Mouse (Mus musculus) hindbrain, embryonic 11.5 days (tissue): ENCODE measurements around the gene Vipr1. TPM values are rescaled to one million over a fixed set of nuclear protein-coding genes. Genes with fewer than 3 reads are reported as not detected.
"Not testable (repeated sequence)": the region's sequence is repeated elsewhere in the genome, so short reads cannot be mapped to it uniquely, and the experiment has no call there.

Source experiments
- ATAC-seq: fragments of 200-750 bp; cut with Nextera tagmentation; 2 replicates; pipeline ENCODE4 v1.8.0; 2017; ENCODE audit warnings: mild to moderate bottlenecking, moderate TSS enrichment, moderate library complexity; ENCODE audit not compliant: low FRiP score
- DNase-seq: peaks from one replicate; pipeline ENCODE4 v3.0.0-alpha.2; 2015; ENCODE audit warnings: low spot score
- H3K27ac ChIP-seq: fragments of 300-500 bp; sonication (generic); 2 replicates; pipeline ENCODE4 v1.5.1; 2014; ENCODE audit warnings: mild to moderate bottlenecking, low read depth, low read length
- H3K27me3 ChIP-seq: fragments of 300-500 bp; sonication (generic); 2 replicates; pipeline ENCODE4 v1.6.1; 2014; ENCODE audit warnings: mild to moderate bottlenecking, low read length, moderate library complexity, mixed read lengths; ENCODE audit not compliant: control insufficient read depth, insufficient read depth
- H3K36me3 ChIP-seq: fragments of 300-500 bp; sonication (generic); 2 replicates; pipeline ENCODE4 v1.6.1; 2014; ENCODE audit warnings: mild to moderate bottlenecking, low read length, moderate library complexity, mixed read lengths; ENCODE audit not compliant: control insufficient read depth, insufficient read depth
- H3K4me1 ChIP-seq: fragments of 300-500 bp; sonication (generic); replicated peaks from 2 replicates; pipeline ENCODE4 v1.6.1; 2014; ENCODE audit warnings: low read length, mixed read lengths; ENCODE audit not compliant: control insufficient read depth, insufficient read depth
- H3K4me2 ChIP-seq: fragments of 300-500 bp; sonication (generic); replicated peaks from 2 replicates; pipeline ENCODE4 v1.6.1; 2014; ENCODE audit warnings: mild to moderate bottlenecking, low read depth, low read length
- H3K4me3 ChIP-seq: fragments of 300-500 bp; sonication (generic); 2 replicates; pipeline ENCODE4 v1.5.1; 2014; ENCODE audit warnings: low read depth, low read length
- H3K9ac ChIP-seq: fragments of 300-500 bp; sonication (generic); 2 replicates; pipeline ENCODE4 v1.6.1; 2014; ENCODE audit warnings: low read depth, low read length
- H3K9me3 ChIP-seq: fragments of 300-500 bp; sonication (generic); 2 replicates; pipeline ENCODE4 v1.6.1; 2016; ENCODE audit warnings: low read length; ENCODE audit not compliant: control insufficient read depth
- WGBS: fragments of 180-500 bp; shearing (Covaris S2); extraction: QIAGEN DNeasy Blood & Tissue Kit; methylation state at CpG from one replicate; pipeline ENCODE4 v1.1.7; 2014; 5-methylcytosine and 5-hydroxymethylcytosine counted together
- polyA plus RNA-seq: library from polyadenylated mRNA; unstranded; fragments of >200 nt; fragmentation: Nextera tagmentation; extraction: Ambion mirVana; gene quantifications from 2 replicates; pipeline ENCODE4 v1.2.1, GENCODE M21; 2014

The Vipr1 gene
- polyA plus RNA-seq, result 0.57 and 0.67 TPM in 2 replicates

GRCm38 (mm10) chr9:121642401-121643181, at the start of gene Vipr1:
TSS of gene Vipr1 (plus strand) at chr9:121642716.
- Histone ChIP-seq H3K9ac (peak within 1 kb of the TSS; percentile 57), H3K27ac (no peak within 1 kb of the TSS), H3K4me1 (peaks cover 9% of the 10 kb centered on the region), H3K27me3 (peaks cover 42% of the 10 kb centered on the region), H3K4me3 (peak within 1 kb of the TSS; percentile 43), H3K4me2 (peak within 1 kb of the TSS; percentile 83), H3K36me3 (no peaks in the 10 kb centered on the region), H3K9me3 (no peaks in the 10 kb centered on the region)
- peak; percentile 75 for DNase-seq
- ATAC-seq, result peak; percentile 86
- under 1% methylated on average over 62 of the region's 79 CpGs for WGBS

GRCm38 (mm10) chr9:121592948-121593550, 49.5 kb upstream of the Vipr1 start:
- no peak overlapping the region for H3K27ac ChIP-seq
- no peak overlapping the region for H3K9ac ChIP-seq
- H3K36me3 ChIP-seq, result no peaks in the 10 kb centered on the region
- WGBS, result 82% methylated on average over 13 of the region's 13 CpGs
- no peaks in the 10 kb centered on the region for H3K4me1 ChIP-seq
- H3K9me3 ChIP-seq, result no peaks in the 10 kb centered on the region
- ATAC-seq, result no peak
- no peak for DNase-seq
- no peak overlapping the region for H3K4me2 ChIP-seq
- no peaks in the 10 kb centered on the region for H3K27me3 ChIP-seq
- no peak overlapping the region for H3K4me3 ChIP-seq

GRCm38 (mm10) chr9:121593768-121594167, 48.7 kb upstream of the Vipr1 start:
- H3K4me3 ChIP-seq, H3K36me3 ChIP-seq, H3K4me1 ChIP-seq, ATAC-seq, H3K9me3 ChIP-seq, H3K27me3 ChIP-seq, H3K9ac ChIP-seq, DNase-seq, H3K4me2 ChIP-seq, H3K27ac ChIP-seq: not testable (repeated sequence)
- WGBS, result 70% methylated on average over 3 of the region's 3 CpGs

GRCm38 (mm10) chr9:121594771-121595170, 47.7 kb upstream of the Vipr1 start:
- WGBS, result 76% methylated on average over 4 of the region's 4 CpGs

GRCm38 (mm10) chr9:121598106-121598505, 44.4 kb upstream of the Vipr1 start:
- no peak for DNase-seq
- H3K4me2 ChIP-seq, result no peak overlapping the region
- no peak for ATAC-seq
- 86% methylated on average over 2 of the region's 2 CpGs for WGBS
- no peak overlapping the region for H3K9ac ChIP-seq
- no peak overlapping the region for H3K4me3 ChIP-seq
- H3K36me3 ChIP-seq, result no peaks in the 10 kb centered on the region
- no peaks in the 10 kb centered on the region for H3K9me3 ChIP-seq
- H3K27ac ChIP-seq, result no peak overlapping the region
- no peaks in the 10 kb centered on the region for H3K27me3 ChIP-seq
- no peaks in the 10 kb centered on the region for H3K4me1 ChIP-seq

More at GRCm38 (mm10) chr9:121594771-121595170, 47.7 kb upstream of the Vipr1 start:
- ATAC-seq (no peak), DNase-seq (no peak)
- no peak overlapping the region for H3K4me3 ChIP-seq
- H3K9ac ChIP-seq, result no peak overlapping the region
- H3K36me3 ChIP-seq, result no peaks in the 10 kb centered on the region
- H3K27me3 ChIP-seq, result no peaks in the 10 kb centered on the region
- no peaks in the 10 kb centered on the region for H3K4me1 ChIP-seq
- no peaks in the 10 kb centered on the region for H3K9me3 ChIP-seq
- H3K27ac ChIP-seq, result no peak overlapping the region
- H3K4me2 ChIP-seq, result no peak overlapping the region

- H3K9ac ChIP-seq, result no peak overlapping the region
- 82% methylated on average over 6 of the region's 6 CpGs for WGBS
- H3K4me3 ChIP-seq, result no peak overlapping the region
- ATAC-seq (no peak), DNase-seq (no peak)
- no peaks in the 10 kb centered on the region for H3K36me3 ChIP-seq
- no peaks in the 10 kb centered on the region for H3K27me3 ChIP-seq
- H3K27ac ChIP-seq, result no peak overlapping the region
- H3K4me2 ChIP-seq, result no peak overlapping the region
- H3K9me3 ChIP-seq, result no peaks in the 10 kb centered on the region
- no peaks in the 10 kb centered on the region for H3K4me1 ChIP-seq
Measured at GRCm38 (mm10) chr9:121599551-121599950, 43.0 kb upstream of the Vipr1 start.

GRCm38 (mm10) chr9:121600201-121600860, 42.2 kb upstream of the Vipr1 start:
- no peaks in the 10 kb centered on the region for H3K4me1 ChIP-seq
- H3K36me3 ChIP-seq, result no peaks in the 10 kb centered on the region
- ATAC-seq, result no peak
- no peak for DNase-seq
- no peaks in the 10 kb centered on the region for H3K9me3 ChIP-seq
- no peaks in the 10 kb centered on the region for H3K27me3 ChIP-seq
- H3K27ac ChIP-seq, result no peak overlapping the region
- WGBS, result 66% methylated on average over 13 of the region's 13 CpGs
- no peak overlapping the region for H3K9ac ChIP-seq
- H3K4me3 ChIP-seq, result no peak overlapping the region
- no peak overlapping the region for H3K4me2 ChIP-seq

GRCm38 (mm10) chr9:121600861-121601427, 41.6 kb upstream of the Vipr1 start:
- ATAC-seq (no peak), DNase-seq (no peak)
- no peak overlapping the region for H3K4me2 ChIP-seq
- no peaks in the 10 kb centered on the region for H3K9me3 ChIP-seq
- 30% methylated on average over 6 of the region's 6 CpGs for WGBS
- no peak overlapping the region for H3K27ac ChIP-seq
- no peaks in the 10 kb centered on the region for H3K27me3 ChIP-seq
- no peaks in the 10 kb centered on the region for H3K36me3 ChIP-seq
- H3K4me1 ChIP-seq, result no peaks in the 10 kb centered on the region
- H3K4me3 ChIP-seq, result no peak overlapping the region
- H3K9ac ChIP-seq, result no peak overlapping the region
